Mouse (Mus musculus): Measurements from ENCODE around the gene Gm20696.

Gene Gm20696

DNA sequence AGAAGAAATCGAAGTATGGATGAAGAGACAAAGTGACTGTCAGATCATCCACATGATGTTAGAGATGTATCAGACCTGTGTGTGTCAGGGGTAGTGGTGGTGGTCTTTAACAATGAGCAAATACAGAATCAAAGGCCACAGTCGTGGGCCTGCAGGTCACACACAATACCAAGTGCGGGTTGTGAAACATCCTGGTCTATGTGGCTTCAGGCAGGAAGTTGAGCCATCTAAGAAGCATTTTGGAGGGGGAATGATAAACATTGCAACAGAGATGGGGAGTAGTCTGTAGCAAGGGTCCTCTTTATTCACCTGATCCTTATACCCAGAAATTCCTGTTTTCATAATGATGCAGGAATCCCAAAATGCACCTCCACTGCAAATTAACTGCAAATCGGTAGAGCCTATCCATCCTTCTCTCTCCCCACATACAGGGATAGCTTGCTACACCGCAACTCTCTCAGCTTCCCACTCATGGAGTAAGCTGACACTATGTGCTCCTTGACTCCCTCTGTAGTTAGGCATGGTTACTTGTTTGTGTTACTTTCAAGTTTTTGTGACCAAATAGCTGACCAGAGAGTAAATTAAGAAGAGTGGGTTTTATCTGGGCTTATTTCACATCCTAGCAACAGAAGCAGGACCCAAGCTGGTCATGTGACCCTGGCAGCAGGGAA, 454.8 kb downstream of the Gm20696 start:
- no peak for DNase-seq (ENCODE audit: inconsistent ontology term)

GRCm38 (mm10) chr6:99210161-99210560, 456.4 kb downstream of the Gm20696 start:
- DNase-seq (ENCODE audit: inconsistent ontology term) = no peak
